Mouse (Mus musculus) hindbrain, embryonic 16.5 days (tissue): Measurements from ENCODE around the gene Rtcb. TPM values are rescaled to one million over a fixed set of nuclear protein-coding genes. Genes with fewer than 3 reads are reported as not detected.
A peak's percentile ranks its signal among the peaks of the same experiment; 100 is the strongest.

ENCODE experiments used
- ATAC-seq: fragments of 200-750 bp; cut with Nextera tagmentation; 2 replicates; pipeline ENCODE4 v1.8.0; 2017; ENCODE audit warnings: moderate TSS enrichment, moderate library complexity
- H3K27ac ChIP-seq: fragments of 300-500 bp; sonication (generic); 2 replicates; pipeline ENCODE4 v1.5.1; 2014; ENCODE audit warnings: low read depth, mild to moderate bottlenecking, control low read depth, low read length, moderate library complexity
- H3K27me3 ChIP-seq: fragments of 300-500 bp; sonication (generic); replicated peaks from 2 replicates; pipeline ENCODE4 v1.6.1; 2014; ENCODE audit warnings: low read length; ENCODE audit not compliant: control insufficient read depth, insufficient read depth
- H3K36me3 ChIP-seq: fragments of 300-500 bp; sonication (generic); 2 replicates; pipeline ENCODE4 v1.6.1; 2014; ENCODE audit warnings: mild to moderate bottlenecking, low read length, moderate library complexity, mixed read lengths; ENCODE audit not compliant: control insufficient read depth, insufficient read depth
- H3K4me1 ChIP-seq: fragments of 300-500 bp; sonication (generic); 2 replicates; pipeline ENCODE4 v1.6.1; 2014; ENCODE audit warnings: low read depth, low read length; ENCODE audit not compliant: control insufficient read depth, insufficient read depth
- H3K4me2 ChIP-seq: fragments of 300-500 bp; sonication (generic); 2 replicates; pipeline ENCODE4 v1.6.1; 2014; ENCODE audit warnings: mild to moderate bottlenecking, low read length, control low read depth, moderate library complexity
- H3K4me3 ChIP-seq: fragments of 300-500 bp; sonication (generic); 2 replicates; pipeline ENCODE4 v1.5.1; 2014; ENCODE audit warnings: mild to moderate bottlenecking, low read length, control low read depth, moderate library complexity
- H3K9ac ChIP-seq: fragments of 300-500 bp; sonication (generic); 2 replicates; pipeline ENCODE4 v1.6.1; 2014; ENCODE audit warnings: low read depth, mild to moderate bottlenecking, control low read depth, low read length, moderate library complexity
- H3K9me3 ChIP-seq: fragments of 300-500 bp; sonication (generic); 2 replicates; pipeline ENCODE4 v1.6.1; 2014; ENCODE audit warnings: mild to moderate bottlenecking, low read length, moderate library complexity; ENCODE audit not compliant: control insufficient read depth
- WGBS: fragments of 180-500 bp; shearing (Covaris S2); extraction: QIAGEN DNeasy Blood & Tissue Kit; methylation state at CpG from one replicate; pipeline ENCODE4 v1.1.7; 2014; 5-methylcytosine and 5-hydroxymethylcytosine counted together
- polyA plus RNA-seq: library from polyadenylated mRNA; unstranded; fragments of >200 nt; fragmentation: Nextera tagmentation; extraction: Ambion mirVana; gene quantifications from 2 replicates; pipeline ENCODE4 v1.2.1, GENCODE M21; 2015

Gene Rtcb
- polyA plus RNA-seq, 1 experiment from 2014 or later: 176 TPM

DNA sequence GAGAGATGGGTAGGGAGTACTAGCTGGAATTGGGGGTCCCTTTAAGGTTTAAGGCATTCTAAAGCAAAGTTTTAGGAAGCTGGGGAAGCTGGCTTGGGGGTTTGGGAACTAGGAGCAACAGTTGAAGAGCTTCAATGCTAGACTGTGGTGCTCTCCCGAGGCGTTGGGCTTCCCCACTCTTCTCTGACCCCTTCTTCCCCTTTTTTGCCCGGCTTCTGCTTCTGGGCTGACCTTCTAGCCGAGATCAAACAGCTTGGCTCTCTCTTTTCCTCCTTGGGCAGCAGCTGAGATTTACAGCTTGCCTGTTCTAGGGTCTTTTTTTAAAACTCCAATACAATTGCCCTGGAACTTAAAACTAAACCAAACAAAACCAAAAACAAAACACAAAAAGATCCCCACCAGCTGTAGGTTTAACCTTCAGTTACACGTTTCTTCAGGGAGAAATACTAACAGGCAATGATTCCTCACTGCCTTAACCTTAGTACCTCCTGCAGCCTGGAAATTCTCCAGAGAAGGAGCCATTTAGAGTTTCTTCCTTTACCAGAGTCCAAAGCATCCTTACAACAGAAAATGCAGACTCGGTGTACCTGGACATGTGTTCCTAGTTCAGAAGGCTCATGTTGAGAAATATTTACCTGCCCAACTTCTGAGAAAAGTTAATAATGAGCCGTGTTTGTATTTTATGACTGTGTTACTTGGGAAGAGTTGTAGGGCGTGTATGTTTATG is 12.4 kb upstream of the Rtcb start:
- H3K4me2 ChIP-seq: no peak overlapping the region
- H3K9me3 ChIP-seq: no peaks in the 10 kb centered on the region
- no peak overlapping the region for H3K4me3 ChIP-seq
- H3K4me1 ChIP-seq: no peaks in the 10 kb centered on the region
- H3K36me3 ChIP-seq: no peaks in the 10 kb centered on the region
- H3K9ac ChIP-seq: no peak overlapping the region
- 59% methylated on average over 8 of the region's 8 CpGs for WGBS
- no peak overlapping the region for H3K27ac ChIP-seq
- H3K27me3 ChIP-seq: no peaks in the 10 kb centered on the region
- ATAC-seq: no peak

DNA sequence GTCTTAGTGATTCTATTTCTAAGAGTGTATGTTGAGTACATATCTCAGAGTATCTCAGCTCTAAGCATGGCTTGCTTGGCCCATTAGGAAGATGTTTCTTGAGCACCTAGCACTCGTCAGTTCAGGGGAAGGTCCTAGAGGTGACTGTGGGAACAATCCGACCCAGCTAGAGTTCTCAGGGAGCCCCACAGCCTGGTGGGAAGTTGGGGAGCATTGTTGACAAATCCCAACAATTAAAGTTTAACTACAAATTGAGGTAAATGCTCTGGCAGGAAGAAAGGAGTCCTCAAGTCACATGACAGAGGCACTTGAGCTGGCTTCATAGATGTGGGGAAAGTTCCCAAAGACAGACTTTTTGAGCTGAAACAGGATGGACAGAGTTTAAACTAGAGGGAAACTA is 11.1 kb upstream of the Rtcb start:
- Histone ChIP-seq H3K9me3 (no peaks in the 10 kb centered on the region), H3K27ac (no peak overlapping the region), H3K27me3 (no peaks in the 10 kb centered on the region), H3K4me3 (no peak overlapping the region), H3K9ac (no peak overlapping the region), H3K36me3 (no peaks in the 10 kb centered on the region), H3K4me1 (no peaks in the 10 kb centered on the region), H3K4me2 (no peak overlapping the region)
- ATAC-seq: no peak
- 43% methylated on average over 2 of the region's 2 CpGs for WGBS

DNA sequence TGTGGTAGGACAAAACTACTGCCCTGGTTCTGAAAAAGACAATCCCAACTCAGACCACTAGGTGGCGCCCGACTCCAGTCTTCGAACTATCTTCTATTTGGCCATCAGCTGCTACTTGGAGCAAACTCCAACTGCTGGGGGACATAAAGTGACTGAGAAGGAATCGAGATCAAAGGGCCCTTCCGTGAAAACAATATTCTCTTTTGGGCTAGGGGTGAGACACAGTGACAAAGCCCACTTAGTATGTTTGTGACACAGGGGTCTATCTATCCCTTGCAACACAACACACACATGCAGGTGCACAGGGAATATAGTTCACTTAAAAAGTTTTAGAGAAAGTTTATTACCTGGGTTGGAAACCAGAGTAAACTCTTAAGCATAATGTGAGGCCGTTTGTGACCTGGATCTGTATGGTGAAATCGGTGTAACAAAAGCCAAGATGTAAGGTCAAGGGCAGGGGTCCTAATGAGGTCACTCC is 10.6 kb upstream of the Rtcb start:
- Histone ChIP-seq H3K4me3 (no peak overlapping the region), H3K27ac (no peak overlapping the region), H3K9me3 (no peaks in the 10 kb centered on the region), H3K27me3 (no peaks in the 10 kb centered on the region), H3K4me2 (no peak overlapping the region), H3K4me1 (no peaks in the 10 kb centered on the region), H3K36me3 (no peaks in the 10 kb centered on the region), H3K9ac (no peak overlapping the region)
- WGBS: 10% methylated on average over 7 of the region's 7 CpGs
- ATAC-seq: peak; percentile 74

DNA sequence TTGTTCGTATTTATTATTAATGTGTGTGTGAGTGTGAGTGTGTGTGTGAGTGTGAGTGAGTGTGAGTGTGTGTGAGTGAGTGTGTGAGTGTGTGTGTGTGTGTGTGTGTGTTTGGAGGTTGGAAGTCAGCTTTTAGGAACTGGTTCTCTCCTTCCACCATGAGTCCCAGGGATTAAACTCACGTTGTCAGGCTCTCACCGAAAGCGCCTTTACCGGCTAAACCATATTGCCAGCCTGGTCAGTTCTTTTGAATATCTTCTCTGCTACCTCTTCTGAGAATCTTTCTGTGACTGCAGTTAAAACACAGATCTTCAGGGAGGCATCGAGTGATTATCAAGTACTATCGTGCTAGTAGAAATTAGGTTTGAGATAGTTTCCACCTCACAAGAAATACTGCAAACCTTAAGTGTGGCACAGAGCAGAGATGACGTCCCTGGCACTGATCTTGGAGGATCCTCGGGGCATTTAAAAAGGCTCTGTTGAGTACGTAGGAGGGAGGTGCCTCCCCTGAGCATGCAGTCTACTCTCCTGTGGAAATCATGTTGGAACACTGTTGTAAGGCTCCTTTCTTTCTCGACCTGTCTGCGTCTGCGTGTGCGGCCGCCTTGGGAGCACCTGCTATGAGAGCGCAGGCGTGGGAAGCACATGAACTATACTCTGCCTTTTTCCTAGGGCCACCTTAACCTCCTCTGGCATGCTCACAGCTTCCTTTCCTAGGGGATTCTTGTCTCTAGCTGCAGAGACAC is 10.0 kb upstream of the Rtcb start:
- no peak overlapping the region for H3K4me2 ChIP-seq
- no peaks in the 10 kb centered on the region for H3K36me3 ChIP-seq
- peak; percentile 64 for ATAC-seq
- no peaks in the 10 kb centered on the region for H3K9me3 ChIP-seq
- H3K4me1 ChIP-seq: no peaks in the 10 kb centered on the region
- no peak overlapping the region for H3K9ac ChIP-seq
- no peak overlapping the region for H3K4me3 ChIP-seq
- no peak overlapping the region for H3K27ac ChIP-seq
- H3K27me3 ChIP-seq: no peaks in the 10 kb centered on the region
- WGBS: 65% methylated on average over 17 of the region's 17 CpGs

DNA sequence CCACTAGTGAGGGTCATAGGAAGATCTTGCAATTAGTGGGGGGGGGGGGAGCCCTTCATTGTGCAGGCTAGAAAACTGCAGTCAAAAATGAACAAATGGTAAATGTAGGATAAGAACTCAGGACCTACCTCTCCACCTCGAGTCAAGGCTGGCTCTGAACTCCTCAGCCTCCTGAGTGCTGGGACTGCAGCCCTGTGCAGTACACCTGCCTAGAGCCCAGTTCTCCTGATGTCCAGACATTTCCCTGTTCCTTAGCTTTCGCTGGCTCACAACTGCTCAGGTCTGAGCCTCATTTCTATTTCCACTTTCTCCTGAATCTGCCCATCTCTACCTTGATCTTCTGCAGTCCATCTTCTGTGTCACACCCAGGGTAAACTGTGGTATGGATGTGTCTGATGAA is 8.9 kb upstream of the Rtcb start:
- WGBS: 67% methylated on average over 2 of the region's 2 CpGs
- no peaks in the 10 kb centered on the region for H3K36me3 ChIP-seq

DNA sequence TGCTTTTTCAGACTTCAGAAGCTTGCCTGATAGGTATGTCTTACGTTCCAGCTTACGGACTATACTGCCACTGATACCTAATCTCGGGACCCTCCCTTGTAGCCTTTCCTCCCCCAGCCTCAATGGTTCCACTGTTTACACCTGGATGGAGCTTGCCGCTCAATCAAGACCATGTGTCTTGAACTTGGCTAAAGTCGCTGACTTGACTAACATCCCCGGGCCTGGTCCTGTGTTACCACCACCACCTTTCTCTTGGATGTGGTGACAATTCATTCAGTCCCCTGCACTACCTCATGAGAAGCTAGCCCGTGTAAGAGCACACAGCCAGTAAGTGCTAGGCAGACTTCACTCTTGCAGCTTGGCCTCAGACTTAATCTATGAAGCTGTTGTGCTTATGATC is 6.7 kb upstream of the Rtcb start:
- no peak for ATAC-seq
- Histone ChIP-seq H3K4me3 (no peak overlapping the region), H3K9me3 (no peaks in the 10 kb centered on the region), H3K27me3 (no peaks in the 10 kb centered on the region; the same call in 1 of the 2 replicates), H3K36me3 (no peaks in the 10 kb centered on the region), H3K4me1 (no peaks in the 10 kb centered on the region), H3K9ac (no peak overlapping the region), H3K27ac (no peak overlapping the region), H3K4me2 (no peak overlapping the region)
- WGBS: 92% methylated on average over 7 of the region's 7 CpGs

More for the DNA sequence above, 8.9 kb upstream of the Rtcb start:
- ATAC-seq: no peak
- Histone ChIP-seq H3K4me2 (no peak overlapping the region), H3K9me3 (no peaks in the 10 kb centered on the region), H3K9ac (no peak overlapping the region), H3K27ac (no peak overlapping the region), H3K27me3 (no peaks in the 10 kb centered on the region), H3K4me1 (no peaks in the 10 kb centered on the region), H3K4me3 (no peak overlapping the region)

DNA sequence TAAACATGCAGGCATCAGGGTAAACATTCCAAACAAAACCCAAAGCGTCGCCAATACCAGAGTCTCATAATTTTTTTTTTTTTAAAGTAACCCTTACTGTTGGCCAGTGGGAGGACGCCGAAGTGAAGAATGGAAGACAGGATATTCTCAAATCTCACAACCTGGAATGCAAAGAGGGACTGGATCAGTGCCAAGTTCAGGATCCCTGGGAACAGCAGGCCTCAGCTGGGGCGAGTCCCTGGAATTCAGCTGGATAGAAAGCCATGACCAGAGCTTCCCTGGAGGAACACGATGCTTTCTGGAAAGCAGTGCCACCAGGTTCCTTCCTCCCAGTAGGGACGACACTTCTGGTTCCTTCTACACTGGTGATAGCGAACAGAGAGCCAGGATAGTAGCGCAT is 5.3 kb upstream of the Rtcb start:
- H3K36me3 ChIP-seq: no peaks in the 10 kb centered on the region
- 75% methylated on average over 9 of the region's 9 CpGs for WGBS
- no peak overlapping the region for H3K9ac ChIP-seq
- no peak for ATAC-seq
- no peak overlapping the region for H3K27ac ChIP-seq
- no peaks in the 10 kb centered on the region for H3K4me1 ChIP-seq
- no peaks in the 10 kb centered on the region; the same call in 1 of the 2 replicates for H3K27me3 ChIP-seq
- no peak overlapping the region for H3K4me3 ChIP-seq
- no peaks in the 10 kb centered on the region for H3K9me3 ChIP-seq
- H3K4me2 ChIP-seq: no peak overlapping the region

DNA sequence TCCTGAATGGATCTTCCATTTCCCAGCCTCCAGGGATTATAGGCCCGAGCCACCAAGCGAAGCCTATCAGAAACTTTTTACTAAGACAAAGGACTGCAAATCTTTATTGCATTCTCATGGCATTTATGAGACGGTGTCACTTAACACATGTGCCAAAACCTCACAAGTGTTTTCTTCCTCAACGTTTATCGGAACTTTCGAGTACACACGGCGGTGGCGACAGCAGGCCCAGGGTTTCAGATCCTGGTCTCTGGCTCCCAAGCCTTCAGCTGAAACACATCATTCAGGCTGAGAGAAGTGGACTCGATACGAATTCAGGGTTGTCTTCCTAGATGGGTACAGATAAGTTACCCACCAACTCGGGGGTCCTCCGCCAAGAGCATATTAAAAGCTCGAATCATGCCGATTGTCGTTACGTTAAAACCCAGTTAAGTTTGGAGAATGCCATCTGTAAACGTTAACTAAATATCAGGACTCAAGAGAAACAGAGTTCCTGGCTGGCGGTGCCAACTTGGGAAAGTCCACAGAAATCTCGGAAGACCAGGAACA is 678 bp downstream of the Rtcb start:
- H3K9me3 ChIP-seq: no peaks in the 10 kb centered on the region
- 8% methylated on average over 20 of the region's 20 CpGs for WGBS
- peak overlapping the region; percentile 97 for H3K4me3 ChIP-seq
- no peaks in the 10 kb centered on the region; the same call in 1 of the 2 replicates for H3K27me3 ChIP-seq
- peaks cover 12% of the 10 kb centered on the region; the same call in 1 of the 2 replicates for H3K36me3 ChIP-seq
- peak overlapping the region; percentile 62 for H3K4me2 ChIP-seq
- ATAC-seq: 0 out of 2 replicates have a peak, but pooled peaks have one; percentile 6
- H3K27ac ChIP-seq: peak overlapping the region; percentile 79
- peak overlapping the region; percentile 93 for H3K9ac ChIP-seq
- peaks cover 4% of the 10 kb centered on the region for H3K4me1 ChIP-seq

DNA sequence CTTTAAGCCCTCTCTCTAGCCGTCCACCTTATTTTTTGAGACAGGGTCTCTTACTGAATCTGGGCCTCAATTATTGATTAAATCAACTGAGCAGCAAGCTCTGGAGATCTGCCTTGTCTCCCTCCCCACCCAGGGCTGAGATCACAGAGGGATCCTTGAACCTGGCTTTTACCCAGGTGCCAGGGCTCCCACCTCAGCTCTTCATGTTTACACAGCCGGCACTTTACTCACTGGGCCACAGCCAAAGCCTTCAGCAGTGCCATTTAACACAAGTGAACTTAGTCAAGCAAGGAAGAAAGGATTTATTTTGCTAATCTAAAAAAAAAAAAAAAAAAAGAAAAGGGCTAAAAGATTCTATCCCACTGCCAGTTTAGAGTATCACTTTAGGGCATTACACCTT is 3.2 kb downstream of the Rtcb start:
- Histone ChIP-seq H3K27ac (no peak overlapping the region), H3K4me3 (no peak overlapping the region), H3K9me3 (no peaks in the 10 kb centered on the region), H3K27me3 (no peaks in the 10 kb centered on the region), H3K36me3 (peaks cover 24% of the 10 kb centered on the region; the same call in 1 of the 2 replicates), H3K9ac (no peak overlapping the region), H3K4me1 (peaks cover 4% of the 10 kb centered on the region), H3K4me2 (no peak overlapping the region)
- no peak for ATAC-seq
- 88% methylated on average over 2 of the region's 2 CpGs for WGBS
